Mouse (Mus musculus) spleen, postnatal 10 days (tissue): ENCODE measurements around the gene Rubcn.
"Not testable (repeated sequence)": the region's sequence is repeated elsewhere in the genome, so short reads cannot be mapped to it uniquely, and the experiment has no call there.

ENCODE experiments used
- DNase-seq, 2 experiments: peaks; one replicate each; pipeline ENCODE4 v3.0.0; 2021 to 2022; ENCODE audit warnings: low spot score in 2 of 2

Rubcn gene

DNA sequence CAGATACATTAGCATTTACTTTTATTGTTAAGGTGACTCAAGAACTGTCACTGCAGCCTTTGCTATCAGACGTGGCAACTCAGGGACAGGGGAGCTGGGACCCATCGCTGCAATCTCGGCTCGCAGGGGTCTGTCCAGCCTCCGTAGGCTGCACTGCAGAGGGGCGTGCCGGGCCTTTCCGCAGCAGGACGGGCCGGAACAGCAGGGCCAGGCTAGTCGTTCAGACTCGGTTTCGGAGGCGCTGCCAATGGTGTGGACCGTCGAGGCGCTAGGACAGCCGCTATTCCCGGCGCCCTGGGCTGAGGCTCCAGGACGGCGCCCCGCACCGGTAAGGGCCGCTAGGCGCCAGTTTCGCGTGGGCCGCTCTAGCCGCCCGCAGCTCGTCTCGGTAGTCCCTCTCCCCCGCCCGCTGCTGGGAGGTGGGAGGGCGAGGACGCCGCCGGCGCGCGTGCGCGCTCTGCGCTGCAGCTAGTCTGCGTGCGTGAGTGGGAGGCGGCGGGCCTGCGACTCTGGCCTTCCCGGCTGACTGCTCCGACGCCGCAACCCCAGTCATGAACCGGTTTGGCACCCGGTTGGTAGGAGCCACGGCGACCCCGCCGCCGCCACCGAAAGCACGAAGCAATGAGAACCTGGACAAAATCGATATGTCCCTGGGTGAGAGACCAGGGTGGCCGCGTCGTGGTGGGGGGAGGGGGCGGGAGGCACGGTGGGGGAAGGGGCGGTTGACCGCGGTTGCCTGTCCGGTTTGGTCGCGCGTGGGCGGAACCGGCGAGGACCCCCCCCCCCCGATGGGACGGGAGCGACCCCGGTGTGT, at the start of gene Rubcn, which contains the start of gene Fyttd1:
Rubcn (minus strand) TSS at position 424 of the 814 bp plus-strand sequence.
Fyttd1 (plus strand) TSS at position 158 of the 814 bp plus-strand sequence.
- peak; percentile 86 to 94 for DNase-seq

- no peak for DNase-seq
Observed at GRCm38 (mm10) chr16:32927044-32927443, 49.5 kb upstream of the Rubcn start.

- not testable (repeated sequence) for DNase-seq
Observed at GRCm38 (mm10) chr16:32926629-32927028, 49.1 kb upstream of the Rubcn start.

- no peak for DNase-seq
Observed at GRCm38 (mm10) chr16:32915292-32916068, 37.9 kb upstream of the Rubcn start.

DNA sequence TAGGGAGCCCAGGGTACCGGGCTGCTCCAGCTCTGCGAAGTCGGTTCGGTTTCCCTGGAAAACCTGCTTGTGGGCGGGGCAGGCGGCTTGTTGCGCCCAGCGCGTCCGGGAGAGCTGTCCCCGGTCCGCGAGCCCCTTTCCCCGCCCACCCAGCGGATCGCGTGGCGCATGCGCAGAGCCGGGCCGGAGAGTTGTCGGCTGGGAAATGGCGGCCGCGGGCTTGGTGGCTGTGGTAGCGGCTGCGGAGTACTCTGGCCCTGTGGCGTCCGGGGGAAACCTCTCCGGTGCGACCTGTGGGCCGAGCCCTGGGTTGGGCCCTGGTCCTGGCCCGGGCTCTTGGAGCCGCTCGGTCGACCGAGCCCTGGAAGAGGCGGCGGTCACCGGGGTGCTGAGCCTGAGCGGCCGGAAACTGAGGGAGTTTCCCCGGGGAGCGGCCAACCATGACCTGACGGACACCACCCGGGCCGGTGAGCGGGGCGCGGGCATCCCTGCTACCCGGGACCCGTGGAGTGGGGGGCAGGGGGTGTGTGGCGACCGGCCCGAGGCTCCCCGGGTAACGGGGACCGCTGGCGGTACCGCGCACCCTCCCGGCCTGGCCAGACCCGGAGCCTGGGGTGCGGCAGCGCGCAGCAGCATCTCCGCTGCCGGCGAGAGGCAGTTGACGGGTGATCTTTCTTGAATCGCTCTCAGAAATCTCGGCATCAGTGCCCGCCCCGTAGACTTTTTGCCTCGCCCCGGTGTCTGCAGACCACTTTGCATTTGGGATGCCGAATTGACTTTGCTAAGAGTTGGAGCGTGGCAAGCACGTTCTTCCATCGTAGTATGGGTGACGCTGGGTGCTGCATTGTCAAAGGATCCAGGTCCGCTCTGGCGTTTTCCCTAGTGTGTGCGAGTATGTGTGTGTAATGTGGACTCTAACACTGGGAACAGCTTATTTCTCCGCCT, 36.6 kb upstream of the Rubcn start, which contains the start of gene Lrch3:
Lrch3 (plus strand) TSS at position 164 of the 945 bp plus-strand sequence.
- DNase-seq = peak; percentile 96 to 97

- no peak for DNase-seq
Observed at GRCm38 (mm10) chr16:32913212-32913611, 35.6 kb upstream of the Rubcn start.

DNA sequence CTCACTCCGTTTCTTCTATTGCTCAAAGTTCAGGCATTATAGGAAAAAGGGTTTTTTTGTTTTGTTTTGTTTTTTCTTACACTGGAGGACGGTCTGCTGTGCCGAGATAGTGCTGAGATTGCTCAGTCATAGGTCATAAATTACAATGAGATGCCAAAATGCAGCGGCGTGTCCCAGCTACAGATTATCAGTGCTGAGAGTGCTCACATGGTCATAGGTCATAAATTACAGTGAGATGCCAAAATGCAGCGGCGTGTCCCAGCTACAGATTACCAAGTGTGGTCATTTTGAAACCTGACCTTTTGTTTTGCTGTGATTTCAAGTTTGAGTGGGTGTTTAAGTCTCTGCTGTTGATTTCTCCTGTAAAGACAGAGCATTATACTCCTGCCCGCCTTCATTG, 29.2 kb upstream of the Rubcn start:
- DNase-seq = no peak

GRCm38 (mm10) chr16:32906186-32906585, 28.6 kb upstream of the Rubcn start:
- DNase-seq = no peak

- no peak for DNase-seq
Observed at GRCm38 (mm10) chr16:32902051-32902428, 24.5 kb upstream of the Rubcn start.

GRCm38 (mm10) chr16:32901360-32902050, 23.9 kb upstream of the Rubcn start:
- DNase-seq = no peak

- DNase-seq = no peak
Observed at GRCm38 (mm10) chr16:32896126-32896525, 18.6 kb upstream of the Rubcn start.

GRCm38 (mm10) chr16:32889881-32890280, 12.3 kb upstream of the Rubcn start:
- no peak for DNase-seq

DNA sequence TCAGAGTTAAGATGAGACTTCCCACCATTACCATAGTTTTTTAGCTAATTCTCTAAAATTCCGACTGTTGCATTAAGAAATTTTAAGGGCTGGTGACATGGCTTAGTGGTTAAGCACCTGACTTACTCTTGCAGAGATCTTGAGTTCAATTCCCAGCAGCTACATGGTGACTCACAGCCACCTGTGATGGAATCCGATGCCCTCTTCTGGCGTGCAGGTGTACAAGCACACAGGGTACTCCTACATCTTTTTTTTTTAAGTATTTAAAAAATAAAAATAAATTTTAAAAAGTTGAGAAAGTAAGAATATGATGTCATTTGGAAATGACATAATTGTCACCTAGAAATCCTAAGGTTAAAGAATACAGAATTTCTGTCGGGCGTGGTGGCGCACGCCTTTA, 10.4 kb upstream of the Rubcn start:
- no peak for DNase-seq

DNA sequence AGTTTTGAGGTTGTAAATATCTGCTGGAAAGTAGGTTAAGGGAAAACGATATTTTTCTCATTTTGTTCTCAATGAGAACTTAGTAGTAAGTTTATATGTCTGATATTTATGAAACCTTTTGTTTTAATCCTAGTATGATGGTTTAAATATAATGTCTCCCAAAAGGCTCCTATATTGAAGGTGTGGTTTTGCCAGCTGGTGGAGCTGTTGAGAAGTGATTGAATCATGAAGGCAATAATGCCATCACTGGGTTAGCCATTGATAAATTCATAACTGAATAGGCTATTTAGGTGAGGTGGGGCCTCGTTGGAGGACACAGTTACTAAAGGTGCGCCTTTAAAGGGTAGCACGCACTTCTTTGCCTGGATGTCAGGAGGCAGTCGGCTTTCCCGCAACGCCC, 4.0 kb upstream of the Rubcn start:
- DNase-seq = no peak

- DNase-seq = no peak
Observed at GRCm38 (mm10) chr16:32878972-32879926, 1.7 kb upstream of the Rubcn start.

- DNase-seq = peak in 1 of 2 experiments; percentile 12
Observed at GRCm38 (mm10) chr16:32878157-32878598, 612 bp upstream of the Rubcn start.

DNA sequence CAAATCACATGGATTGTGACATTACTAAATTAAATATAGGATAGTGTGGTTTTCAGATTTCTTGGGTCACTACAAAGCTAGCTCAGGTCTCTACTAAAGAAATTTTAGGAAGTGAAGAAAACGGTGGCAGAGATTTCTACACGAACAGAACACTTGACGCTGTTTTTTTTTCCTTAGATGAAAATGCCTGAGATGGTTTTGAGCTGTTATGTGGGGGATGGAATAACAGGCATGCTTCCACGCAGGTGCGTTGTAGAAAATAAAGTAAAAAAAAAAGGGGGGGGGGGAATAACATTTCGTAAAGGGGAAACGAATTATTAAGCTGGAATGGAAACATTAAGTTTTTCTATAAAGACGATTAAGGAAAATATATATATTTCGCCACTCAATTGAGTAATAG, 735 bp downstream of the Rubcn start:
- DNase-seq = no peak

GRCm38 (mm10) chr16:32875847-32876246, 1.7 kb downstream of the Rubcn start:
- no peak for DNase-seq

DNA sequence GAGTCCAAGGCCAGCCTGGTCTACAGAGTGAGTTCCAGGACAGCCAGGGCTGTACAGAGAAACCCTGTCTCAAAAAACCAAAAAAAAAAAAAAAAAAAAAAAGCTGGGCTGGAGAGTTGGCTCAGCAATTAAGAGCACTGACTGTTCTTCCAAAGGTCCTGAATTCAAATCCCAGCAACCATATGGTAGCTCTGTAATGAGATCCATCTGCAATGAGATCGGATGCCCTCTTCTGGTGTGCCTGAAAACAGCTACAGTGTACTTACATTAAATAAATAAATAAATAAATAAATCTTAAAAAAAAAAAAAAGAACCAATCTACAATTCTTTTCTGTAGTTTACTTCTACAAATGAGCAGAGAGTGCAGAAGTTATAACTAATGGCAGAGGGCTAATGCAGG, 2.3 kb downstream of the Rubcn start:
- DNase-seq = not testable (repeated sequence)

GRCm38 (mm10) chr16:32873366-32873765, 4.2 kb downstream of the Rubcn start:
- no peak for DNase-seq
